Mouse (Mus musculus) adrenal gland, postnatal 10 days (tissue): Measurements from ENCODE around the gene 2810004N23Rik. TPM values are rescaled to one million over a fixed set of nuclear protein-coding genes. Genes with fewer than 3 reads are reported as not detected.

Experiments
- total RNA-seq, 2 experiments: library from RNA; stranded (reverse); gene quantifications; 2 replicates each; pipeline ENCODE4 v1.2.3; 2021

2810004N23Rik gene
- total RNA-seq, 2 experiments from 2014 or later, result 23.6 to 27.4 TPM

Other genes starting within 250 kb of the 2810004N23Rik start
- gene 2310022B05Rik, start 199.8 kb downstream of the 2810004N23Rik start, total RNA-seq, result 10 to 100 TPM; 42.5 to 43.2 TPM
- 10 to 100 TPM; 41.8 to 47.1 TPM for gene Ttc13, start 141.1 kb downstream of the 2810004N23Rik start, total RNA-seq
- 10 to 100 TPM in 1 of 2 experiments, 1 to 10 TPM in 1; 8.4 to 13.4 TPM for gene Arv1, start 141.0 kb downstream of the 2810004N23Rik start, total RNA-seq
- 1 to 10 TPM; 3.7 to 3.9 TPM for gene Fam89a, start 111.3 kb downstream of the 2810004N23Rik start, total RNA-seq
- 1 to 10 TPM; 2.9 to 6.5 TPM for gene Trim67, start 70.0 kb downstream of the 2810004N23Rik start, total RNA-seq
- 100 to 1,000 TPM; 126 to 173 TPM for gene Gnpat, start 87 bp downstream of the 2810004N23Rik start, total RNA-seq
- 10 to 100 TPM; 21.0 to 21.1 TPM for gene Exoc8, start 34.6 kb upstream of the 2810004N23Rik start, total RNA-seq
- 10 to 100 TPM; 20.2 to 21.3 TPM for gene Sprtn, start 34.8 kb upstream of the 2810004N23Rik start, total RNA-seq
- 10 to 100 TPM; 66.9 to 73.0 TPM for gene Egln1, start 86.2 kb upstream of the 2810004N23Rik start, total RNA-seq
- gene Tsnax, start 149.9 kb upstream of the 2810004N23Rik start, total RNA-seq, result 10 to 100 TPM; 71.1 to 80.4 TPM
- 1 to 10 TPM; 3.6 TPM for gene Disc1, start 191.1 kb upstream of the 2810004N23Rik start, total RNA-seq